Comparison of ENCODE assay signal across 8 mouse cellular contexts in genomic region chr12:36155141-36155641, GRCm38 (mm10). TPM values are rescaled to one million over a fixed set of nuclear protein-coding genes. Genes with fewer than 3 reads are reported as not detected.
DNase-seq lines count a peak whose midpoint lies in the region; ATAC-seq lines count a peak whose summit lies in the region.

No protein-coding gene starts in this region.

- no peak for ATAC-seq in kidney, embryonic 16.5 days (ENCODE audit: low FRiP score, low TSS enrichment)
- no peak for ATAC-seq in liver, embryonic 13.5 days (ENCODE audit: low read depth)
- ATAC-seq in neural tube, embryonic 14.5 days (ENCODE audit: low read depth): no peak

- H3K9ac ChIP-seq in kidney, embryonic 16.5 days (replicated peaks; ENCODE audit: low read length): peak overlapping the region; percentile 91; the same call in 1 of the 2 replicates
- H3K9ac ChIP-seq in liver, embryonic 13.5 days: peak overlapping the region; percentile 78; the same call in 1 of the 2 replicates
- peak overlapping the region; percentile 86 for H3K9ac ChIP-seq in neural tube, embryonic 14.5 days (replicated peaks; ENCODE audit: low read depth, low read length)

- peak overlapping the region; percentile 95 for H3K27ac ChIP-seq in heart, embryonic 10.5 days
- H3K27ac ChIP-seq in kidney, embryonic 16.5 days (ENCODE audit: low read length): no peak overlapping the region
- H3K27ac ChIP-seq in liver, embryonic 13.5 days: no peak overlapping the region
- H3K27ac ChIP-seq in neural tube, embryonic 14.5 days (ENCODE audit: low read depth, low read length): no peak overlapping the region

- H3K4me1 ChIP-seq in heart, embryonic 10.5 days: peaks cover 28% of the 10 kb centered on the region
- H3K4me1 ChIP-seq in kidney, embryonic 16.5 days (ENCODE audit: insufficient read depth, low read length): peaks cover 23% of the 10 kb centered on the region
- H3K4me1 ChIP-seq in liver, embryonic 13.5 days (replicated peaks): peaks cover 41% of the 10 kb centered on the region
- peaks cover 18% of the 10 kb centered on the region for H3K4me1 ChIP-seq in neural tube, embryonic 14.5 days (ENCODE audit: control insufficient read depth, insufficient read depth, low read length)

- WGBS in heart, embryonic 10.5 days: 13% methylated on average over 8 of the region's 8 CpGs
- WGBS in kidney, embryonic 16.5 days: 10% methylated on average over 8 of the region's 8 CpGs
- 10% methylated on average over 8 of the region's 8 CpGs for WGBS in liver, embryonic 13.5 days (ENCODE audit: insufficient replicate concordance)
- 15% methylated on average over 8 of the region's 8 CpGs for WGBS in neural tube, embryonic 14.5 days

- H3K9me3 ChIP-seq in heart, embryonic 10.5 days: no peaks in the 10 kb centered on the region
- no peaks in the 10 kb centered on the region for H3K9me3 ChIP-seq in kidney, embryonic 16.5 days (ENCODE audit: low read length)
- no peaks in the 10 kb centered on the region for H3K9me3 ChIP-seq in liver, embryonic 13.5 days (replicated peaks)
- no peaks in the 10 kb centered on the region for H3K9me3 ChIP-seq in neural tube, embryonic 14.5 days (ENCODE audit: control insufficient read depth, low read length)

- peak overlapping the region; percentile 89 for H3K4me3 ChIP-seq in heart, embryonic 10.5 days
- H3K4me3 ChIP-seq in kidney, embryonic 16.5 days (ENCODE audit: low read length): peak overlapping the region; percentile 85
- peak overlapping the region; percentile 72 for H3K4me3 ChIP-seq in liver, embryonic 13.5 days (replicated peaks)
- H3K4me3 ChIP-seq in neural tube, embryonic 14.5 days (ENCODE audit: low read depth, low read length): peak overlapping the region; percentile 67

- peak overlapping the region; percentile 65 for H3K4me2 ChIP-seq in kidney, embryonic 16.5 days (replicated peaks; ENCODE audit: low read depth, low read length)
- H3K4me2 ChIP-seq in liver, embryonic 13.5 days: peak overlapping the region; percentile 88
- peak overlapping the region; percentile 51 for H3K4me2 ChIP-seq in neural tube, embryonic 14.5 days (ENCODE audit: low read depth, low read length)

- DNase-seq in spleen, postnatal 10 days (ENCODE audit: low spot score in 2 of 2): peak; percentile 9 to 43
- DNase-seq in spleen, adult 12 weeks (ENCODE audit: low spot score): no peak
- peak; percentile 44 for DNase-seq in cerebellum, adult 9-11 months
- DNase-seq in heart, embryonic 10.5 days (ENCODE audit: low spot score): no peak
- DNase-seq in liver, embryonic 13.5 days: no peak
- DNase-seq in urinary bladder, postnatal 36 days (ENCODE audit: low spot score in 2 of 2): no peak

- H3K36me3 ChIP-seq in heart, embryonic 10.5 days: no peaks in the 10 kb centered on the region
- H3K36me3 ChIP-seq in kidney, embryonic 16.5 days (ENCODE audit: insufficient read depth, low read length): no peaks in the 10 kb centered on the region
- no peaks in the 10 kb centered on the region for H3K36me3 ChIP-seq in liver, embryonic 13.5 days
- no peaks in the 10 kb centered on the region for H3K36me3 ChIP-seq in neural tube, embryonic 14.5 days (ENCODE audit: control insufficient read depth, insufficient read depth, low read length)

- no peaks in the 10 kb centered on the region for H3K27me3 ChIP-seq in heart, embryonic 10.5 days (ENCODE audit: insufficient read depth, poor library complexity, severe bottlenecking)
- H3K27me3 ChIP-seq in kidney, embryonic 16.5 days (ENCODE audit: insufficient read depth, low read length): no peaks in the 10 kb centered on the region
- H3K27me3 ChIP-seq in liver, embryonic 13.5 days: no peaks in the 10 kb centered on the region
- no peaks in the 10 kb centered on the region; the same call in 1 of the 2 replicates for H3K27me3 ChIP-seq in neural tube, embryonic 14.5 days (ENCODE audit: control insufficient read depth, insufficient read depth, low read length)

RNA-seq across cellular contexts. Expression of gene Ankmy2, which starts 1.7 kb away (rescaled TPM):
- 24.1 and 27.0 TPM in 2 replicates for polyA plus RNA-seq in heart, embryonic 10.5 days (2016; fragmentation: Nextera tagmentation; extraction: Ambion mirVana)
- 37.4 and 41.6 TPM in 2 replicates for polyA plus RNA-seq in kidney, embryonic 16.5 days (2015; fragmentation: Nextera tagmentation; extraction: Ambion mirVana)
- 11.3 and 13.5 TPM in 2 replicates for polyA plus RNA-seq in liver, embryonic 13.5 days (2015; fragmentation: Nextera tagmentation; extraction: Ambion mirVana)
- 84.6 and 87.6 TPM in 2 replicates for polyA plus RNA-seq in neural tube, embryonic 14.5 days (2014; fragmentation: Nextera tagmentation; extraction: Ambion mirVana)

RNA-seq across cellular contexts. Expression of gene Bzw2, which starts 2.7 kb away (rescaled TPM):
- polyA plus RNA-seq in heart, embryonic 10.5 days (2016; fragmentation: Nextera tagmentation; extraction: Ambion mirVana): 222 and 241 TPM in 2 replicates
- 198 and 218 TPM in 2 replicates for polyA plus RNA-seq in kidney, embryonic 16.5 days (2015; fragmentation: Nextera tagmentation; extraction: Ambion mirVana)
- 76.7 and 93.1 TPM in 2 replicates for polyA plus RNA-seq in liver, embryonic 13.5 days (2015; fragmentation: Nextera tagmentation; extraction: Ambion mirVana)
- polyA plus RNA-seq in neural tube, embryonic 14.5 days (2014; fragmentation: Nextera tagmentation; extraction: Ambion mirVana): 425 and 430 TPM in 2 replicates

Comparison
In these comparisons a context has a peak if more than half of its experiments do, and no peak if none do; other contexts are left out.
1. DNase-seq: peak in spleen, postnatal 10 days (2 of 2) and cerebellum, adult 9-11 months (single experiment); none in spleen, adult 12 weeks (single experiment), heart, embryonic 10.5 days (single experiment), liver, embryonic 13.5 days (single experiment) and urinary bladder, postnatal 36 days (0 of 2).
2. Peak in every context shown above with its lines, with median percentiles within 50 percentile points of each other: H3K4me3 ChIP-seq, H3K4me2 ChIP-seq and H3K9ac ChIP-seq.